8 mouse cellular contexts compared by ENCODE assay signal in genomic region chr5:150097620-150098019, GRCm38 (mm10). TPM values are rescaled to one million over a fixed set of nuclear protein-coding genes. Genes with fewer than 3 reads are reported as not detected.
DNase-seq lines count a peak whose midpoint lies in the region; ATAC-seq and TF ChIP-seq lines count a peak whose summit lies in the region.

No protein-coding gene starts in this region.

- H3K9ac ChIP-seq in forebrain, embryonic 13.5 days, result no peak overlapping the region
- no peak overlapping the region for H3K9ac ChIP-seq in hindbrain, embryonic 11.5 days (ENCODE audit: low read depth, low read length)

- peak; percentile 85; the same call in 1 of the 2 replicates for TF ChIP-seq CTCF in small intestine, adult 2 months (IDR thresholded peaks at IDR 0.05; ENCODE audit: extremely low read depth, insufficient read length, insufficient replicate concordance, low read depth, low read length)

- H3K27me3 ChIP-seq in forebrain, embryonic 13.5 days, result no peaks in the 10 kb centered on the region
- no peaks in the 10 kb centered on the region for H3K27me3 ChIP-seq in hindbrain, embryonic 11.5 days (ENCODE audit: control insufficient read depth, insufficient read depth, low read length)
- no peaks in the 10 kb centered on the region for H3K27me3 ChIP-seq in small intestine, adult 2 months (ENCODE audit: control insufficient read depth, insufficient read depth, low read length)

- no peaks in the 10 kb centered on the region for H3K36me3 ChIP-seq in forebrain, embryonic 13.5 days (ENCODE audit: poor library complexity, severe bottlenecking)
- no peaks in the 10 kb centered on the region for H3K36me3 ChIP-seq in hindbrain, embryonic 11.5 days (ENCODE audit: control insufficient read depth, insufficient read depth, low read length)
- no peaks in the 10 kb centered on the region for H3K36me3 ChIP-seq in small intestine, adult 2 months (ENCODE audit: control insufficient read depth, insufficient read depth, low read length)

- WGBS in forebrain, embryonic 13.5 days, result 11% methylated on average over 6 of the region's 6 CpGs
- WGBS in hindbrain, embryonic 11.5 days, result 13% methylated on average over 6 of the region's 6 CpGs
- WGBS in small intestine, adult 2 months, result 8% methylated on average over 6 of the region's 6 CpGs

- H3K4me2 ChIP-seq in forebrain, embryonic 13.5 days, result no peak overlapping the region
- no peak overlapping the region for H3K4me2 ChIP-seq in hindbrain, embryonic 11.5 days (replicated peaks; ENCODE audit: low read depth, low read length)

- TF ChIP-seq POLR2A in small intestine, adult 2 months (IDR thresholded peaks at IDR 0.05; ENCODE audit: low read depth, low read length), result no peak

- no peaks in the 10 kb centered on the region for H3K4me1 ChIP-seq in forebrain, embryonic 13.5 days
- H3K4me1 ChIP-seq in hindbrain, embryonic 11.5 days (replicated peaks; ENCODE audit: control insufficient read depth, insufficient read depth, low read length), result no peaks in the 10 kb centered on the region
- H3K4me1 ChIP-seq in small intestine, adult 2 months (ENCODE audit: control insufficient read depth, insufficient read depth, insufficient read length, low read length), result no peaks in the 10 kb centered on the region

- H3K4me3 ChIP-seq in forebrain, embryonic 13.5 days, result no peak overlapping the region
- no peak overlapping the region for H3K4me3 ChIP-seq in hindbrain, embryonic 11.5 days (ENCODE audit: low read depth, low read length)
- H3K4me3 ChIP-seq in small intestine, adult 2 months (ENCODE audit: low read depth, low read length), result no peak overlapping the region

- ATAC-seq in forebrain, embryonic 13.5 days, result peak; percentile 78
- ATAC-seq in hindbrain, embryonic 11.5 days (ENCODE audit: low FRiP score), result peak; percentile 40; the same call in 1 of the 2 replicates

- H3K27ac ChIP-seq in forebrain, embryonic 13.5 days, result no peak overlapping the region
- no peak overlapping the region for H3K27ac ChIP-seq in hindbrain, embryonic 11.5 days (ENCODE audit: low read depth, low read length)
- H3K27ac ChIP-seq in small intestine, adult 2 months (ENCODE audit: insufficient read depth, low read depth, low read length), result no peak overlapping the region

- H3K9me3 ChIP-seq in forebrain, embryonic 13.5 days (replicated peaks), result no peaks in the 10 kb centered on the region
- H3K9me3 ChIP-seq in hindbrain, embryonic 11.5 days (ENCODE audit: control insufficient read depth, low read length), result no peaks in the 10 kb centered on the region

- DNase-seq in left cerebral cortex, adult 18-20 months (ENCODE audit: low spot score in 2 of 2), result peak; percentile 61 to 63
- no peak for DNase-seq in left cerebral cortex, adult 8-10 months (ENCODE audit: low spot score in 2 of 2)
- peak; percentile 36 for DNase-seq in brain, embryonic 18.5 days (ENCODE audit: low read depth, low spot score)
- DNase-seq in hindbrain, embryonic 11.5 days (ENCODE audit: low spot score), result peak; percentile 71
- peak; percentile 44 to 68 for DNase-seq in layer of hippocampus, postnatal 25 days (ENCODE audit: extremely low spot score in 1 of 2, low spot score in 1 of 2)
- peak; percentile 63 for DNase-seq in mesoderm, embryonic 11.5 days (ENCODE audit: low read depth, low spot score)

RNA-seq across cellular contexts. Expression of gene Fry, which starts 20.8 kb away (rescaled TPM):
- total RNA-seq in left cerebral cortex, adult 18-20 months (2021), result 100 to 1,000 TPM; 164 to 168 TPM
- total RNA-seq in left cerebral cortex, adult 8-10 months (2022), result 100 to 1,000 TPM; 162 to 210 (median 176) TPM
- 20.8 and 22.8 TPM in 2 replicates for polyA plus RNA-seq in forebrain, embryonic 13.5 days (2015; fragmentation: Nextera tagmentation; extraction: Ambion mirVana)
- polyA plus RNA-seq in hindbrain, embryonic 11.5 days (2014; fragmentation: Nextera tagmentation; extraction: Ambion mirVana), result 14.3 and 22.4 TPM in 2 replicates
- total RNA-seq in layer of hippocampus, postnatal 25 days (2021), result 100 to 1,000 TPM; 195 to 242 TPM
- polyA plus RNA-seq in small intestine, adult 2 months (2012; rRNA removed), result 3.5 and 5.6 TPM in 2 replicates

Comparison
In these comparisons a context has a peak if more than half of its experiments do, and no peak if none do; other contexts are left out.
1. DNase-seq: peak in left cerebral cortex, adult 18-20 months (2 of 2), brain, embryonic 18.5 days (single experiment), hindbrain, embryonic 11.5 days (single experiment), layer of hippocampus, postnatal 25 days (2 of 2) and mesoderm, embryonic 11.5 days (single experiment); none in left cerebral cortex, adult 8-10 months (0 of 2).